Mouse (Mus musculus): ENCODE results near the gene D430019H16Rik.

GRCm38 (mm10) chr12:105521170-105521762 lies 67.6 kb downstream of the D430019H16Rik start:
- TF ChIP-seq CTCF (IDR thresholded peaks at IDR 0.05; ENCODE audit: insufficient read depth, low read depth, low read length) (no peak), POLR2A (IDR thresholded peaks at IDR 0.05; ENCODE audit: insufficient read depth, low read depth, low read length) (no peak)

Measured in olfactory bulb, adult 2 months (tissue).